Mouse (Mus musculus) lung, postnatal 0 days (tissue): Measurements from ENCODE around the gene Hltf.
A peak's percentile ranks its signal among the peaks of the same experiment; 100 is the strongest.

Experiments used
- CTCF ChIP-seq: IDR thresholded peaks from 2 replicates; pipeline ENCODE4 v1.5.1; 2016; ENCODE audit warnings: antibody characterized with exemption, mild to moderate bottlenecking
- EP300 ChIP-seq: IDR thresholded peaks from 2 replicates; pipeline ENCODE4 v1.6.1; 2016; ENCODE audit warnings: antibody characterized with exemption, mild to moderate bottlenecking, control low read depth

DNA sequence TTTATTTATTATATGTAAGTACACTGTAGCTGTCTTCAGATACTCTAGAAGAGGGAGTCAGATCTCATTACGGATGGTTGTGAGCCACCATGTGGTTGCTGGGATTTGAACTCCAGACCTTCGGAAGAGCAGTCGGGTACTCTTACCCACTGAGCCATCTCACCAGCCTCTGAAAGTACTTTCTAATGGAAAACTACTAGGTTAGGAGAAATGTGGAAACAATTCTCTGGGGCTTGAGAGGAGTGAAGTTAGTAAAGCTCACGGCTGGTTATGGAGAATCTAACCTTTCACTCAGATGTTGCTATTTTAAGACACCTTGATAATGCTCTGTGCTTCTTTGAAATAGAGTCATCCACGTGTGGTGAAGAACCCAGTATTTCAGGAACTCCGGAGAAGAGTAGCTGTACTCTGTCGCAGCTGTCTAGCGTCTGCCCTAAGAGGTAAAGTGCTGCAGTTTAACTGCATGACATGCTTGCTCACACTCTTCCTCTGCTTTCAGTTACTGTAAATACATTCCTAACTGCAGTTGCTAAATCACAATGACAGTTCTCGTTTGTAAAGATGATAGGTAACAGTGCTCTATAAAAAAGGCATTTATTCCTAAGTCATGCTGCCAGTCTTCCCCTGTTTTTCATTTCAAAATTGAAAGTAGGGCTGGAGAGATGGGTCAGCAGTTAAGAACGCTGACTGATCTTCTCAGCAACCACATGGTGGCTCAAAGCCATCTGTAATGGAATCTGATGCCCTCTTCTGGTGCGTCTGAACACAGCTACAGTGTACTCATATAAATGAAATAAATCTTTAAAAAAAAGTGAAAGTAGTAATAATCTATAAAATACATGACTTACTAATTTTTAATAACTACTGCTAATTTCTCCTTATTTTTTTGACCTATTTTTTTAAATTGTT lies 18.8 kb downstream of the Hltf start:
- TF ChIP-seq CTCF (peak; percentile 64), EP300 (no peak)
